In the genomic region with DNA sequence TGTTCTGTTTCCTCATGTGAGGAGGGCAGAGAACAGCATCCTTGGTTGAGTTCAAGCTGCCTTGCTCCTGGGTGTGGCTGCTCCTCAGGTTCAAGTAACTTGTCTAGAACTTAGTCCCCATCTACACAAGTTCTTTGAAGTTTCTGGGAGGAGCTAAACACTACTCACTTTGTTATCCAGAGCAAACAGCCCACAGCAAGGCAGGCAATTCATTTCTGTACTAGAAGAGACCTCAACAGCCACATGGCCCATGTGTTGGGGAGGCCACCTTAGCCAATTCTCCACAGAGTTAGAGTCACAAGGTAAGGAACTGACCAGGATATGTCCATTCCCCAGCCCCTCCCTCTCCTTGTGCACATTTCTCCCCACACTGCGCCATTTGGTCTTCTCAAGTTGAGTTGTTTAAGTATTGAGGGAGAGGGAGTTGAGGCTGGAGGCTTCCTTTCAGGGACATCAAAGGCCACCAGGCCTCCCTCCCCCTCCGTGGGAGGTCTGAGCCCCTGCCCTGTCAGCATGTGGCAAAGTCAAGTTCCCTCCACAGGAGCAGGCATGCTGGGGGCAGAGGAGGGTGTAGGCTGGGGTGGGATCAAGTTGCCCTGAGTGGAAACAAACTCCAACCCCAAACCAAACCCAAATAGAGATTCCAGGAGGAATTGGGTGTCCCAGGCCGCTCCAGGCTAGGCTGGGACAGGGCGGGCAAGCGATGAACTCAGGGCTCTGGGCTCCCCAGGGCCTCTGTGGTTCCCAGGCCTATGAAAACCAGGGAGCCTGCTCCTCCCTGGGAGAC, we compare ENCODE assay signal across 16 mouse cellular contexts. TPM values are rescaled to one million over a fixed set of nuclear protein-coding genes. Genes with fewer than 3 reads are reported as not detected.
DNase-seq lines count a peak whose midpoint lies in the region; ATAC-seq and TF ChIP-seq lines count a peak whose summit lies in the region.
"Had no signal": no experiment of that assay in that cellular context is flagged by ENCODE, and none has a peak within 500 bp of the region (broad histone marks: within the 10 kb centered on the region; RNA-seq: fewer than 3 reads in every experiment).

No protein-coding gene starts in this region.

- no peaks in the 10 kb centered on the region for H3K36me3 ChIP-seq in kidney, postnatal 0 days (ENCODE audit: insufficient read depth, low read length)
- H3K36me3 ChIP-seq in embryonic facial prominence, embryonic 14.5 days (ENCODE audit: control insufficient read depth, insufficient read depth, low read length) = no peaks in the 10 kb centered on the region
- no peaks in the 10 kb centered on the region for H3K36me3 ChIP-seq in limb, embryonic 15.5 days
- H3K36me3 ChIP-seq: G1E; heart, embryonic 15.5 days; liver, embryonic 13.5 days; neural tube, embryonic 13.5 days had no signal

- no peaks in the 10 kb centered on the region for H3K9me3 ChIP-seq in kidney, postnatal 0 days (replicated peaks; ENCODE audit: low read length)
- no peaks in the 10 kb centered on the region for H3K9me3 ChIP-seq in embryonic facial prominence, embryonic 14.5 days (ENCODE audit: control insufficient read depth, low read length)
- H3K9me3 ChIP-seq in limb, embryonic 15.5 days = no peaks in the 10 kb centered on the region
- H3K9me3 ChIP-seq: G1E; heart, embryonic 15.5 days; liver, embryonic 13.5 days; neural tube, embryonic 13.5 days had no signal

- H3K9ac ChIP-seq in kidney, postnatal 0 days (ENCODE audit: low read depth, low read length) = no peak overlapping the region
- no peak overlapping the region; the same call in 1 of the 2 replicates for H3K9ac ChIP-seq in embryonic facial prominence, embryonic 14.5 days (ENCODE audit: low read depth, low read length)
- no peak overlapping the region for H3K9ac ChIP-seq in limb, embryonic 15.5 days
- H3K9ac ChIP-seq: heart, embryonic 15.5 days; liver, embryonic 13.5 days; neural tube, embryonic 13.5 days had no signal

- DNase-seq in embryo, embryonic 9.5 days (ENCODE audit: extremely low spot score) = peak; percentile 27
- DNase-seq in embryo, embryonic 10.5 days (ENCODE audit: low spot score) = no peak
- DNase-seq in kidney, postnatal 0 days (ENCODE audit: low spot score) = peak; percentile 46
- DNase-seq in kidney, postnatal 4 days = no peak
- DNase-seq in embryonic facial prominence, embryonic 14.5 days (ENCODE audit: low spot score) = peak; percentile 61
- DNase-seq in adrenal gland, postnatal 4 days (ENCODE audit: low spot score in 2 of 2) = no peak
- DNase-seq in spleen, postnatal 14 days (ENCODE audit: low spot score in 2 of 2) = no peak
- DNase-seq: adrenal gland, postnatal 25 days; cerebellum, postnatal 25 days; gastrocnemius, postnatal 36 days; liver, embryonic 13.5 days; thymus, postnatal 36 days had no signal

- H3K4me3 ChIP-seq in kidney, postnatal 0 days (replicated peaks; ENCODE audit: low read depth, low read length) = no peak overlapping the region
- H3K4me3 ChIP-seq in embryonic facial prominence, embryonic 14.5 days (ENCODE audit: low read depth, low read length) = no peak overlapping the region
- no peak overlapping the region for H3K4me3 ChIP-seq in limb, embryonic 15.5 days
- H3K4me3 ChIP-seq: heart, embryonic 15.5 days; liver, embryonic 13.5 days; neural tube, embryonic 13.5 days had no signal

- H3K4me1 ChIP-seq in kidney, postnatal 0 days (replicated peaks; ENCODE audit: insufficient read depth, low read length) = no peaks in the 10 kb centered on the region
- H3K4me1 ChIP-seq in embryonic facial prominence, embryonic 14.5 days (ENCODE audit: control insufficient read depth, insufficient read depth, low read length) = peaks cover 32% of the 10 kb centered on the region
- H3K4me1 ChIP-seq in limb, embryonic 15.5 days = peaks cover 28% of the 10 kb centered on the region

- no peak overlapping the region for H3K27ac ChIP-seq in kidney, postnatal 0 days
- peak overlapping the region; percentile 46; the same call in 1 of the 2 replicates for H3K27ac ChIP-seq in embryonic facial prominence, embryonic 14.5 days (replicated peaks; ENCODE audit: low read depth, low read length)
- 0 out of 2 replicates have a peak overlapping the region, but pooled peaks have one; percentile 38 for H3K27ac ChIP-seq in limb, embryonic 15.5 days
- H3K27ac ChIP-seq: heart, embryonic 15.5 days; liver, embryonic 13.5 days; neural tube, embryonic 13.5 days had no signal

- no peak overlapping the region for H3K4me2 ChIP-seq in kidney, postnatal 0 days (ENCODE audit: low read length)
- no peak overlapping the region for H3K4me2 ChIP-seq in embryonic facial prominence, embryonic 14.5 days (ENCODE audit: low read depth, low read length)
- no peak overlapping the region for H3K4me2 ChIP-seq in limb, embryonic 15.5 days
- H3K4me2 ChIP-seq: heart, embryonic 15.5 days; liver, embryonic 13.5 days; neural tube, embryonic 13.5 days had no signal

- H3K27me3 ChIP-seq in kidney, postnatal 0 days (ENCODE audit: insufficient read depth, low read length) = no peaks in the 10 kb centered on the region
- no peaks in the 10 kb centered on the region for H3K27me3 ChIP-seq in embryonic facial prominence, embryonic 14.5 days (replicated peaks; ENCODE audit: control insufficient read depth, insufficient read depth, low read length)
- H3K27me3 ChIP-seq in limb, embryonic 15.5 days = no peaks in the 10 kb centered on the region
- H3K27me3 ChIP-seq: heart, embryonic 15.5 days; neural tube, embryonic 13.5 days had no signal

- TF ChIP-seq CTCF in kidney, postnatal 0 days (IDR thresholded peaks at IDR 0.05; ENCODE audit: low read depth) = no peak

- no peak; the same call in 1 of the 2 replicates for ATAC-seq in kidney, postnatal 0 days (replicated peaks; ENCODE audit: low FRiP score, low read depth)
- peak; percentile 13; the same call in 1 of the 2 replicates for ATAC-seq in embryonic facial prominence, embryonic 14.5 days (ENCODE audit: low read depth)
- no peak for ATAC-seq in limb, embryonic 15.5 days (ENCODE audit: insufficient number of reproducible peaks, low FRiP score, low TSS enrichment, low read depth)

- WGBS in kidney, postnatal 0 days = 47% methylated on average over 5 of the region's 5 CpGs
- 27% methylated on average over 5 of the region's 5 CpGs for WGBS in embryonic facial prominence, embryonic 14.5 days
- WGBS in limb, embryonic 15.5 days = 44% methylated on average over 5 of the region's 5 CpGs

RNA-seq across cellular contexts. Expression of gene Wnt11, which starts 37.4 kb away (rescaled TPM):
- polyA plus RNA-seq in kidney, postnatal 0 days (2015; fragmentation: Nextera tagmentation; extraction: Ambion mirVana) = 41.5 and 46.9 TPM in 2 replicates
- 20.1 and 20.2 TPM in 2 replicates for polyA plus RNA-seq in embryonic facial prominence, embryonic 14.5 days (2014; fragmentation: Nextera tagmentation; extraction: Ambion mirVana)
- polyA plus RNA-seq in limb, embryonic 15.5 days (2015; fragmentation: Nextera tagmentation; extraction: Ambion mirVana) = 23.2 and 29.1 TPM in 2 replicates
- total RNA-seq in adrenal gland, postnatal 4 days (2021) = 1 to 10 TPM; 4.2 to 5.3 TPM
- total RNA-seq: G1E had no signal
- polyA plus RNA-seq: G1E had no signal

Comparison
In these comparisons a context has a peak if more than half of its experiments do, and no peak if none do; other contexts are left out.
1. DNase-seq: peak in embryo, embryonic 9.5 days (single experiment), kidney, postnatal 0 days (single experiment) and embryonic facial prominence, embryonic 14.5 days (single experiment); none in embryo, embryonic 10.5 days (single experiment), kidney, postnatal 4 days (0 of 2), adrenal gland, postnatal 4 days (0 of 2) and spleen, postnatal 14 days (0 of 2).